Mouse (Mus musculus) heart, postnatal 0 days (tissue): Measurements from ENCODE around the gene Osbpl3. TPM values are rescaled to one million over a fixed set of nuclear protein-coding genes. Genes with fewer than 3 reads are reported as not detected.

ENCODE experiments used
- ATAC-seq: fragments of 200-750 bp; cut with Nextera tagmentation; 2 replicates; pipeline ENCODE4 v1.8.0; 2017; ENCODE audit warnings: low read depth, moderate number of reproducible peaks, moderate library complexity; ENCODE audit not compliant: insufficient read depth
- DNase-seq: peaks from one replicate; pipeline ENCODE4 v3.0.0-alpha.2; 2016; ENCODE audit warnings: low spot score
- H3K27ac ChIP-seq: fragments of 300-500 bp; sonication (generic); 2 replicates; pipeline ENCODE4 v1.5.1; 2014; ENCODE audit warnings: low read depth, mild to moderate bottlenecking
- H3K27me3 ChIP-seq: fragments of 300-500 bp; sonication (generic); 2 replicates; pipeline ENCODE4 v1.6.1; 2014; ENCODE audit warnings: low read length, mixed read lengths; ENCODE audit not compliant: control insufficient read depth, insufficient read depth
- H3K36me3 ChIP-seq: fragments of 300-500 bp; sonication (generic); replicated peaks from 2 replicates; pipeline ENCODE4 v1.6.1; 2014; ENCODE audit warnings: low read length, mixed read lengths; ENCODE audit not compliant: control insufficient read depth, insufficient read depth
- H3K4me1 ChIP-seq: fragments of 300-500 bp; sonication (generic); 2 replicates; pipeline ENCODE4 v1.6.1; 2014; ENCODE audit warnings: antibody characterized with exemption; ENCODE audit not compliant: control insufficient read depth, insufficient read depth
- H3K4me2 ChIP-seq: fragments of 300-500 bp; sonication (generic); 2 replicates; pipeline ENCODE4 v1.6.1; 2014; ENCODE audit warnings: low read depth, mild to moderate bottlenecking, low read length, moderate library complexity
- H3K4me3 ChIP-seq: fragments of 300-500 bp; sonication (generic); 2 replicates; pipeline ENCODE4 v1.5.1; 2014; ENCODE audit warnings: low read depth, low read length
- H3K9ac ChIP-seq: fragments of 300-500 bp; sonication (generic); replicated peaks from 2 replicates; pipeline ENCODE4 v1.6.1; 2014; ENCODE audit warnings: low read depth, low read length, mixed read lengths
- H3K9me3 ChIP-seq: fragments of 300-500 bp; sonication (generic); replicated peaks from 2 replicates; pipeline ENCODE4 v1.6.1; 2016; ENCODE audit warnings: low read length; ENCODE audit not compliant: control insufficient read depth
- CTCF ChIP-seq: IDR thresholded peaks from 2 replicates; pipeline ENCODE4 v1.5.1; 2016; ENCODE audit warnings: antibody characterized with exemption, control low read depth, low read depth
- EP300 ChIP-seq: IDR thresholded peaks from 2 replicates; pipeline ENCODE4 v1.6.1; 2016; ENCODE audit warnings: antibody characterized with exemption, low read depth
- WGBS: fragments of 180-500 bp; shearing (Covaris S2); extraction: QIAGEN DNeasy Blood & Tissue Kit; methylation state at CpG from one replicate; pipeline ENCODE4 v1.1.7; 2014; 5-methylcytosine and 5-hydroxymethylcytosine counted together
- polyA plus RNA-seq: library from polyadenylated mRNA; unstranded; fragments of >200 nt; fragmentation: Nextera tagmentation; extraction: Ambion mirVana; gene quantifications from 2 replicates; pipeline ENCODE4 v1.2.1, GENCODE M21; 2015
- total RNA-seq: library from RNA; depleted of rRNA; stranded (reverse); fragments of >200 nt; gene quantifications from 2 replicates; pipeline ENCODE4 v1.2.3, GENCODE M21; 2014; ENCODE audit warnings: low replicate concordance

Osbpl3 gene
- total and polyA plus RNA-seq, 2 experiments from 2014 or later = 13.9 to 20.9 TPM

DNA sequence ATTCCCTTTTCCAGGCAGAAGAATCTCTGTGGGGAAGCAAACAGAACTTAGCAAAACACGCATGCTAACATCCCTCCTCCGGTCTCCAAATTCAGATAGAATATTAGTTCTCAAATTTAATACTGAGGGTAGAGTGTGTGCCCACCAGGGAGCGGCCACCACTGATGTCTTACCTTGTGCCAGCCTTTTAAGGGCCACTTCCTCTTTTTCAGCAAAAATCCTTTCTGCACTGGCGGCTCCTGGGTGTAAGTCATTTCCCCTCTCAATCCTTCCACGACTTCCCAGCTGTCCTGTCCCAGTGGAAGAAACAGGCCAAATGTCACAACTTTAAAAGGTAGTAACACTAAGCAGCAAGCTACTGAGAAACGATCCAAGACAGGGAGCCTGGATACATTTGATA, 103.2 kb downstream of the Osbpl3 start:
- 54% methylated on average over 6 of the region's 6 CpGs for WGBS
- no peak overlapping the region for H3K4me3 ChIP-seq
- ATAC-seq (no peak), DNase-seq (no peak)
- no peak overlapping the region for H3K9ac ChIP-seq
- H3K36me3 ChIP-seq = peaks cover 18% of the 10 kb centered on the region
- H3K4me1 ChIP-seq = peaks cover 36% of the 10 kb centered on the region
- TF ChIP-seq CTCF = no peak
- TF ChIP-seq EP300 = no peak
- no peak overlapping the region for H3K27ac ChIP-seq
- no peaks in the 10 kb centered on the region for H3K27me3 ChIP-seq
- no peaks in the 10 kb centered on the region for H3K9me3 ChIP-seq
- H3K4me2 ChIP-seq = no peak overlapping the region

- no peak overlapping the region for H3K27ac ChIP-seq
- WGBS = 99% methylated on average over 3 of the region's 3 CpGs
- H3K36me3 ChIP-seq = peaks cover 26% of the 10 kb centered on the region
- H3K27me3 ChIP-seq = no peaks in the 10 kb centered on the region
- TF ChIP-seq CTCF = no peak
- no peak for TF ChIP-seq EP300
- no peaks in the 10 kb centered on the region for H3K9me3 ChIP-seq
- H3K4me2 ChIP-seq = no peak overlapping the region
- DNase-seq (no peak), ATAC-seq (no peak)
- no peak overlapping the region for H3K9ac ChIP-seq
- peaks cover 18% of the 10 kb centered on the region for H3K4me1 ChIP-seq
- no peak overlapping the region for H3K4me3 ChIP-seq
Observed at GRCm38 (mm10) chr6:50350911-50351310, 105.1 kb downstream of the Osbpl3 start.

- H3K27ac ChIP-seq = no peak overlapping the region
- no peak for DNase-seq
- no peak overlapping the region for H3K4me3 ChIP-seq
- H3K4me1 ChIP-seq = no peaks in the 10 kb centered on the region
- peaks cover 33% of the 10 kb centered on the region for H3K36me3 ChIP-seq
- no peak for TF ChIP-seq EP300
- peak; percentile 29; the same call in 1 of the 2 replicates for TF ChIP-seq CTCF
- H3K9me3 ChIP-seq = no peaks in the 10 kb centered on the region
- no peak for ATAC-seq
- H3K4me2 ChIP-seq = no peak overlapping the region
- H3K27me3 ChIP-seq = no peaks in the 10 kb centered on the region
- H3K9ac ChIP-seq = no peak overlapping the region
- WGBS = 92% methylated on average over 1 of the region's 1 CpGs
Observed at GRCm38 (mm10) chr6:50348619-50349018, 107.4 kb downstream of the Osbpl3 start.

- TF ChIP-seq CTCF = no peak
- TF ChIP-seq EP300 = no peak
Observed at GRCm38 (mm10) chr6:50346204-50346603, 109.8 kb downstream of the Osbpl3 start.

GRCm38 (mm10) chr6:50340226-50340906, 115.6 kb downstream of the Osbpl3 start:
- Histone ChIP-seq H3K27ac (no peak overlapping the region), H3K4me1 (peaks cover 21% of the 10 kb centered on the region), H3K36me3 (peaks cover 12% of the 10 kb centered on the region), H3K9me3 (no peaks in the 10 kb centered on the region), H3K27me3 (no peaks in the 10 kb centered on the region), H3K4me3 (no peak overlapping the region), H3K9ac (no peak overlapping the region), H3K4me2 (no peak overlapping the region)
- no peak for ATAC-seq
- no peak for DNase-seq
- no peak for TF ChIP-seq CTCF
- TF ChIP-seq EP300 = no peak
- 90% methylated on average over 5 of the region's 5 CpGs for WGBS

More at GRCm38 (mm10) chr6:50346204-50346603, 109.8 kb downstream of the Osbpl3 start:
- Histone ChIP-seq H3K9me3 (no peaks in the 10 kb centered on the region), H3K4me3 (no peak overlapping the region), H3K36me3 (peaks cover 31% of the 10 kb centered on the region), H3K4me2 (no peak overlapping the region), H3K9ac (no peak overlapping the region), H3K4me1 (no peaks in the 10 kb centered on the region), H3K27me3 (no peaks in the 10 kb centered on the region), H3K27ac (no peak overlapping the region)
- DNase-seq (no peak), ATAC-seq (no peak)
- WGBS = 69% methylated on average over 7 of the region's 7 CpGs

GRCm38 (mm10) chr6:50337431-50337830, 118.6 kb downstream of the Osbpl3 start:
- Histone ChIP-seq H3K9ac (no peak overlapping the region), H3K27me3 (no peaks in the 10 kb centered on the region), H3K4me2 (no peak overlapping the region), H3K4me1 (peaks cover 33% of the 10 kb centered on the region), H3K4me3 (no peak overlapping the region), H3K27ac (peak overlapping the region; percentile 74), H3K36me3 (no peaks in the 10 kb centered on the region; the same call in none of the 2 replicates), H3K9me3 (no peaks in the 10 kb centered on the region)
- ATAC-seq (peak; percentile 52), DNase-seq (no peak)
- WGBS = 25% methylated on average over 6 of the region's 6 CpGs
- TF ChIP-seq EP300 (no peak), CTCF (no peak)
